Mouse (Mus musculus) urinary bladder, adult 2 months (tissue): ENCODE results near the gene Gm10230. TPM values are rescaled to one million over a fixed set of nuclear protein-coding genes. Genes with fewer than 3 reads are reported as not detected.
"Not testable (repeated sequence)": the region's sequence is repeated elsewhere in the genome, so short reads cannot be mapped to it uniquely, and the experiment has no call there.

Source experiments
- DNase-seq: peaks from one replicate; pipeline ENCODE4 v3.0.0; 2022; ENCODE audit warnings: low spot score
- polyA plus RNA-seq: library from polyadenylated mRNA; depleted of rRNA; stranded (reverse); fragments of >200 nt; gene quantifications from 2 replicates; pipeline ENCODE4 v1.2.3, GENCODE M21; 2012; rRNA removed

Gm10230 gene
- not detected in 2 replicates for polyA plus RNA-seq

DNA sequence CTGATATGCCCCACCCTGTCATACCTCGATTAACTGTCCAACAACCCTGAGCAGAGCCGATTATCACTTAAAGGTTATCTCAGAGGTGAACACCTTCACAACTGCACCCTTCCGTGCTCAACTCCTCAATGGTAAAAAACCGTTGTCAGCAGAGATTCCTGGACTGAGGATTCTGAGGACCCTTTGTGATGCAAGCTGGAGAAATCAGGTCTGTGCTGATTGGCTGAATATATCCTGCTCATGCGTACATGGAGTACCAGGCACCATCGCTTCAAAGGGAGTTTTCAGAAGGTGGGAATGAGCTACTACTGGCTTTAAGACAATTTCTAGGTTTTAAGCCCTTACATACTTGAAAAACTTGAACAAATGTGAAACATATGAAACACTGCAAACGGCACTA, at the start of gene Gm10230:
Gm10230 (minus strand) TSS at position 101 of the 400 bp plus-strand sequence.
- not testable (repeated sequence) for DNase-seq
